Mouse (Mus musculus) lung, adult 2 months (tissue): ENCODE measurements at regions not wholly inside any gene's neighbourhood (a gene's known extent, or its start where the extent isn't known, plus 50 kb on each side); places are given as distances from the start of the nearest gene placed in this dataset.

Experiments
- CTCF ChIP-seq: fragments of 200-500 bp; IDR thresholded peaks from 2 replicates; pipeline ENCODE4 v1.5.1; 2011; ENCODE audit warnings: mild to moderate bottlenecking, low read length, control low read depth; ENCODE audit not compliant: insufficient read depth
- POLR2A ChIP-seq: fragments of 200-500 bp; IDR thresholded peaks from 2 replicates; pipeline ENCODE4 v1.6.1; 2011; ENCODE audit warnings: low read depth, mild to moderate bottlenecking, control low read depth, low read length, borderline replicate concordance; ENCODE audit errors: extremely low read depth

- TF ChIP-seq POLR2A (no peak), CTCF (no peak)
Measured at GRCm38 (mm10) chr6:93065366-93065765, 122.1 kb upstream of the Adamts9 start.
